23 mouse cellular contexts compared by ENCODE assay signal in genomic region chr2:100919537-100920212, GRCm38 (mm10).
"Had no signal": no experiment of that assay in that cellular context is flagged by ENCODE, and none has a peak within 500 bp of the region (broad histone marks: within the 10 kb centered on the region; RNA-seq: fewer than 3 reads in every experiment).

No protein-coding gene starts in this region.

- H3K4me1 ChIP-seq: heart, embryonic 15.5 days; hindbrain, embryonic 13.5 days; hindbrain, embryonic 15.5 days; limb, embryonic 13.5 days; limb, embryonic 15.5 days; liver, embryonic 12.5 days had no signal

- H3K9me3 ChIP-seq: heart, embryonic 13.5 days; heart, embryonic 15.5 days; hindbrain, embryonic 13.5 days; hindbrain, embryonic 15.5 days; limb, embryonic 13.5 days; limb, embryonic 15.5 days; liver, embryonic 12.5 days had no signal

- DNase-seq: gastrocnemius, postnatal 14 days; gastrocnemius, postnatal 36 days; heart, adult 11 months; heart, adult 2 months; heart, postnatal 14 days; heart, postnatal 36 days; kidney, adult 18-20 months; kidney, adult 9 months; kidney, postnatal 25 days; layer of hippocampus, adult 9-11 months; layer of hippocampus, postnatal 36 days; left cerebral cortex, postnatal 4 days had no signal

- H3K4me2 ChIP-seq: heart, embryonic 11.5 days; heart, embryonic 13.5 days; heart, embryonic 15.5 days; hindbrain, embryonic 13.5 days; hindbrain, embryonic 15.5 days; limb, embryonic 13.5 days; limb, embryonic 15.5 days; liver, embryonic 12.5 days had no signal

- H3K4me3 ChIP-seq: heart, adult 2 months; heart, embryonic 13.5 days; heart, embryonic 15.5 days; hindbrain, embryonic 13.5 days; hindbrain, embryonic 15.5 days; limb, embryonic 13.5 days; limb, embryonic 15.5 days; liver, embryonic 12.5 days had no signal

- H3K9ac ChIP-seq: heart, embryonic 13.5 days; heart, embryonic 15.5 days; hindbrain, embryonic 13.5 days; hindbrain, embryonic 15.5 days; limb, embryonic 13.5 days; limb, embryonic 15.5 days; liver, embryonic 12.5 days; liver, embryonic 14.5 days had no signal

- H3K36me3 ChIP-seq: heart, embryonic 13.5 days; heart, embryonic 15.5 days; hindbrain, embryonic 13.5 days; hindbrain, embryonic 15.5 days; limb, embryonic 13.5 days; limb, embryonic 15.5 days; liver, embryonic 12.5 days had no signal

- H3K27ac ChIP-seq: heart, adult 2 months; heart, embryonic 13.5 days; heart, embryonic 15.5 days; hindbrain, embryonic 13.5 days; hindbrain, embryonic 15.5 days; hindbrain, postnatal 0 days; limb, embryonic 13.5 days; limb, embryonic 15.5 days; liver, embryonic 12.5 days; liver, embryonic 14.5 days had no signal

- H3K27me3 ChIP-seq: heart, embryonic 13.5 days; heart, embryonic 15.5 days; hindbrain, embryonic 13.5 days; hindbrain, embryonic 15.5 days; limb, embryonic 13.5 days; limb, embryonic 15.5 days; liver, embryonic 12.5 days had no signal

- ATAC-seq: hindbrain, postnatal 0 days; intestine, embryonic 16.5 days; liver, embryonic 12.5 days had no signal
